ENCODE assay signal across 18 mouse cellular contexts in genomic region chr13:78444691-78445349, GRCm38 (mm10).
DNase-seq lines count a peak whose midpoint lies in the region; ATAC-seq and TF ChIP-seq lines count a peak whose summit lies in the region.
"Had no signal": no experiment of that assay in that cellular context is flagged by ENCODE, and none has a peak within 500 bp of the region (broad histone marks: within the 10 kb centered on the region; RNA-seq: fewer than 3 reads in every experiment).

No protein-coding gene starts in this region.

- peak overlapping the region; percentile 67; the same call in 1 of the 2 replicates for H3K27ac ChIP-seq in hindbrain, embryonic 14.5 days
- H3K27ac ChIP-seq in hindbrain, embryonic 11.5 days (ENCODE audit: low read depth, low read length), result no peak overlapping the region
- no peak overlapping the region for H3K27ac ChIP-seq in lung, postnatal 0 days (ENCODE audit: low read length)
- H3K27ac ChIP-seq in forebrain, embryonic 11.5 days (ENCODE audit: low read depth, low read length), result peak overlapping the region; percentile 37; the same call in 1 of the 2 replicates
- 0 out of 2 replicates have a peak overlapping the region, but pooled peaks have one; percentile 9 for H3K27ac ChIP-seq in limb, embryonic 12.5 days
- H3K27ac ChIP-seq: heart, embryonic 13.5 days; lung, embryonic 15.5 days had no signal

- H3K4me2 ChIP-seq in hindbrain, embryonic 14.5 days (replicated peaks), result no peak overlapping the region
- no peak overlapping the region for H3K4me2 ChIP-seq in hindbrain, embryonic 11.5 days (replicated peaks; ENCODE audit: low read depth, low read length)
- H3K4me2 ChIP-seq in lung, postnatal 0 days (replicated peaks; ENCODE audit: low read depth, low read length), result no peak overlapping the region
- no peak overlapping the region for H3K4me2 ChIP-seq in forebrain, embryonic 11.5 days (ENCODE audit: low read depth, low read length, severe bottlenecking)
- no peak overlapping the region for H3K4me2 ChIP-seq in limb, embryonic 12.5 days
- H3K4me2 ChIP-seq: heart, embryonic 13.5 days; hindbrain, embryonic 15.5 days; lung, embryonic 15.5 days had no signal

- no peak for DNase-seq in hindbrain, embryonic 14.5 days (ENCODE audit: low spot score)
- no peak for DNase-seq in hindbrain, embryonic 11.5 days (ENCODE audit: low spot score)
- DNase-seq in lung, postnatal 0 days (ENCODE audit: low spot score), result peak; percentile 48
- no peak for DNase-seq in lung, adult 2 months
- no peak for DNase-seq in forebrain, embryonic 11.5 days (ENCODE audit: low spot score)
- no peak for DNase-seq in gastrocnemius, postnatal 10 days
- DNase-seq in right cerebral cortex, adult 18-20 months, result no peak
- DNase-seq: adrenal gland, postnatal 36 days; cerebellum, adult 9-11 months; embryo, embryonic 11 days; kidney, adult 2 months; layer of hippocampus, adult 9-11 months; liver; thymus, postnatal 4 days had no signal

- H3K9me3 ChIP-seq in hindbrain, embryonic 14.5 days (ENCODE audit: control insufficient read depth, low read length), result no peaks in the 10 kb centered on the region
- no peaks in the 10 kb centered on the region for H3K9me3 ChIP-seq in hindbrain, embryonic 11.5 days (ENCODE audit: control insufficient read depth, low read length)
- H3K9me3 ChIP-seq in lung, postnatal 0 days (ENCODE audit: low read length), result no peaks in the 10 kb centered on the region
- no peaks in the 10 kb centered on the region for H3K9me3 ChIP-seq in forebrain, embryonic 11.5 days (ENCODE audit: control insufficient read depth, low read length)
- no peaks in the 10 kb centered on the region for H3K9me3 ChIP-seq in limb, embryonic 12.5 days
- H3K9me3 ChIP-seq: heart, embryonic 13.5 days; hindbrain, embryonic 15.5 days; lung, embryonic 15.5 days had no signal

- H3K27me3 ChIP-seq in hindbrain, embryonic 14.5 days (ENCODE audit: control insufficient read depth, insufficient read depth, low read length), result no peaks in the 10 kb centered on the region
- H3K27me3 ChIP-seq in hindbrain, embryonic 11.5 days (ENCODE audit: control insufficient read depth, insufficient read depth, low read length), result no peaks in the 10 kb centered on the region
- H3K27me3 ChIP-seq in lung, postnatal 0 days (replicated peaks; ENCODE audit: insufficient read depth, low read length), result no peaks in the 10 kb centered on the region
- no peaks in the 10 kb centered on the region for H3K27me3 ChIP-seq in forebrain, embryonic 11.5 days (ENCODE audit: control insufficient read depth, insufficient read depth, low read length)
- H3K27me3 ChIP-seq in limb, embryonic 12.5 days, result no peaks in the 10 kb centered on the region
- H3K27me3 ChIP-seq: heart, embryonic 13.5 days; hindbrain, embryonic 15.5 days; lung, embryonic 15.5 days had no signal

- peaks cover 20% of the 10 kb centered on the region for H3K4me1 ChIP-seq in hindbrain, embryonic 14.5 days (replicated peaks; ENCODE audit: control insufficient read depth, insufficient read depth, low read length)
- H3K4me1 ChIP-seq in hindbrain, embryonic 11.5 days (replicated peaks; ENCODE audit: control insufficient read depth, insufficient read depth, low read length), result peaks cover 3% of the 10 kb centered on the region; the same call in 1 of the 2 replicates
- no peaks in the 10 kb centered on the region for H3K4me1 ChIP-seq in lung, postnatal 0 days (ENCODE audit: insufficient read depth, low read depth, low read length)
- H3K4me1 ChIP-seq in lung, adult 2 months (ENCODE audit: control insufficient read depth, insufficient read depth, low read length), result no peaks in the 10 kb centered on the region
- peaks cover 10% of the 10 kb centered on the region; the same call in 1 of the 2 replicates for H3K4me1 ChIP-seq in forebrain, embryonic 11.5 days (replicated peaks; ENCODE audit: control insufficient read depth, insufficient read depth, low read length)
- peaks cover 17% of the 10 kb centered on the region for H3K4me1 ChIP-seq in limb, embryonic 12.5 days (replicated peaks)

- no peaks in the 10 kb centered on the region for H3K36me3 ChIP-seq in hindbrain, embryonic 14.5 days (replicated peaks; ENCODE audit: control insufficient read depth, insufficient read depth)
- no peaks in the 10 kb centered on the region for H3K36me3 ChIP-seq in hindbrain, embryonic 11.5 days (ENCODE audit: control insufficient read depth, insufficient read depth, low read length)
- H3K36me3 ChIP-seq in lung, postnatal 0 days (ENCODE audit: insufficient read depth, low read length), result no peaks in the 10 kb centered on the region
- no peaks in the 10 kb centered on the region for H3K36me3 ChIP-seq in forebrain, embryonic 11.5 days (ENCODE audit: control insufficient read depth, insufficient read depth, low read length)
- no peaks in the 10 kb centered on the region for H3K36me3 ChIP-seq in limb, embryonic 12.5 days
- H3K36me3 ChIP-seq: heart, embryonic 13.5 days; hindbrain, embryonic 15.5 days; lung, embryonic 15.5 days had no signal

- 59% methylated on average over 8 of the region's 8 CpGs for WGBS in hindbrain, embryonic 14.5 days
- 77% methylated on average over 8 of the region's 8 CpGs for WGBS in hindbrain, embryonic 11.5 days
- 64% methylated on average over 8 of the region's 8 CpGs for WGBS in lung, postnatal 0 days
- 58% methylated on average over 8 of the region's 8 CpGs for WGBS in lung, adult 2 months
- WGBS in forebrain, embryonic 11.5 days, result 43% methylated on average over 8 of the region's 8 CpGs
- WGBS in limb, embryonic 12.5 days, result 72% methylated on average over 8 of the region's 8 CpGs

- H3K4me3 ChIP-seq in hindbrain, embryonic 14.5 days (replicated peaks; ENCODE audit: low read length), result no peak overlapping the region
- H3K4me3 ChIP-seq in hindbrain, embryonic 11.5 days (ENCODE audit: low read depth, low read length), result no peak overlapping the region
- H3K4me3 ChIP-seq in lung, postnatal 0 days (ENCODE audit: low read depth, low read length), result no peak overlapping the region
- no peak overlapping the region for H3K4me3 ChIP-seq in lung, adult 2 months (replicated peaks; ENCODE audit: extremely low read depth, low read depth, low read length)
- no peak overlapping the region for H3K4me3 ChIP-seq in forebrain, embryonic 11.5 days (ENCODE audit: low read depth, low read length)
- no peak overlapping the region for H3K4me3 ChIP-seq in limb, embryonic 12.5 days (replicated peaks)
- H3K4me3 ChIP-seq: heart, embryonic 13.5 days; hindbrain, embryonic 15.5 days; lung, embryonic 15.5 days had no signal

- no peak for ATAC-seq in hindbrain, embryonic 14.5 days (ENCODE audit: low FRiP score)
- ATAC-seq in hindbrain, embryonic 11.5 days (ENCODE audit: low FRiP score), result no peak
- ATAC-seq in lung, postnatal 0 days, result peak; percentile 16
- no peak; the same call in 1 of the 2 replicates for ATAC-seq in forebrain, embryonic 11.5 days (replicated peaks; ENCODE audit: low FRiP score)
- ATAC-seq in limb, embryonic 12.5 days (ENCODE audit: insufficient number of reproducible peaks, insufficient read depth, low FRiP score, low TSS enrichment, low read depth), result no peak

- no peak for TF ChIP-seq EP300 in lung, postnatal 0 days (IDR thresholded peaks at IDR 0.05)

- TF ChIP-seq POLR2A in lung, adult 2 months (IDR thresholded peaks at IDR 0.05; ENCODE audit: borderline replicate concordance, extremely low read depth, low read depth, low read length), result no peak

- H3K9ac ChIP-seq in hindbrain, embryonic 14.5 days, result no peak overlapping the region
- no peak overlapping the region for H3K9ac ChIP-seq in hindbrain, embryonic 11.5 days (ENCODE audit: low read depth, low read length)
- no peak overlapping the region for H3K9ac ChIP-seq in lung, postnatal 0 days (replicated peaks; ENCODE audit: low read depth)
- H3K9ac ChIP-seq in forebrain, embryonic 11.5 days (ENCODE audit: low read length), result no peak overlapping the region
- H3K9ac ChIP-seq in limb, embryonic 12.5 days (replicated peaks), result no peak overlapping the region
- H3K9ac ChIP-seq: heart, embryonic 13.5 days; hindbrain, embryonic 15.5 days; lung, embryonic 15.5 days had no signal

- no peak for TF ChIP-seq CTCF in lung, postnatal 0 days (IDR thresholded peaks at IDR 0.05)
- no peak for TF ChIP-seq CTCF in lung, adult 2 months (IDR thresholded peaks at IDR 0.05; ENCODE audit: insufficient read depth, low read length)

Comparison
In these comparisons a context has a peak if more than half of its experiments do, and no peak if none do; other contexts are left out.
1. H3K27ac ChIP-seq: peak in hindbrain, embryonic 14.5 days (single experiment), forebrain, embryonic 11.5 days (single experiment) and limb, embryonic 12.5 days (single experiment); none in hindbrain, embryonic 11.5 days (single experiment) and lung, postnatal 0 days (single experiment).